Mouse (Mus musculus) bone marrow macrophage, adult 2 months (primary cell): Measurements from ENCODE around the gene Olfr1426.
"Not testable (repeated sequence)": the region's sequence is repeated elsewhere in the genome, so short reads cannot be mapped to it uniquely, and the experiment has no call there.

Experiments used
- CTCF ChIP-seq: IDR thresholded peaks from 2 replicates; pipeline ENCODE4 v1.5.1; 2012; ENCODE audit warnings: low read depth, mild to moderate bottlenecking, low read length, moderate library complexity
- POLR2A ChIP-seq: IDR thresholded peaks from 2 replicates; pipeline ENCODE4 v1.6.1; 2012; ENCODE audit warnings: mild to moderate bottlenecking, low read depth, low read length, borderline replicate concordance

DNA sequence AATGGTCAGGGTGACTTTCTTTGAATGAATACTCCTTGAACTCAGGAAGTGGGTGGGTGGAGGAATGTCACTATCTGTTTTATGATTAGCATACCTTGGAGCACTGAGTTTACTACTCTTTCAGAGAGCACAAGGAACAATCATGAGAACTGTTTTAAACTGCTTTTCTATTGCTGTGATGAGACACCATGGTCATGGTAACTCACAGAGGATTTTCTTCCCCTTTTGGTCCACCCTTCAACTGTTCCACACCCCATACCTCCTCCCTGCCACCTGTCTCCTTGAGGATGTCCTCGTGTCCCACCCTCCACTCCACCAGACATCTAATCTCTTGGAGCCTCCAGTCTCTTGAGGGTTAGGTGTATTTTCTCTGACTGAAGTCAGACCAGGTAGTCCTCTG is 24.0 kb downstream of the Olfr1426 start:
- TF ChIP-seq CTCF, POLR2A: not testable (repeated sequence)
